Mouse (Mus musculus): Measurements from ENCODE around the gene Kif17. TPM values are rescaled to one million over a fixed set of nuclear protein-coding genes. Genes with fewer than 3 reads are reported as not detected.

Gene Kif17
- total RNA-seq, 2 experiments from 2014 or later, result 2.5 TPM; not detected in 1

GRCm38 (mm10) chr4:138335036-138335435, 84.8 kb downstream of the Kif17 start:
- ATAC-seq (replicated peaks; ENCODE audit: low FRiP score, poor library complexity, severe bottlenecking), result no peak

DNA sequence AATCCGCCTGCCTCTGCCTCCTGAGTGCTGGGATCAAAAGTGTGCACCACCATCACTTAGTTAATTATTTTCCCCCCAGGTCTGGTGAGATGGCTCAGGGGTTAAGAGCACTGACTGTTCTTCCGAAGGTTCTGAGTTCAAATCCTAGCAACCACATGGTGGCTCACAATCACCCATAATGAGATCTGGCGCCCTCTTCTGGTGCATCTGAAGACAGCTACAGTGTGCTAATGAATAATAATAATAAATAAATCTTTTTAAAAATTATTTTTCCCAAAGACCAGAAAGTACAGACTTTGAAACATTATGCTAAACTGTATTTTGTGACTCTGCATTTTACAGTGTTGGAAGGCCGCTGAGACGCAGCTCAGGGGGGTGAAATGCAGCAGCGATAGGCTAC, 85.4 kb downstream of the Kif17 start:
- no peak for ATAC-seq (replicated peaks; ENCODE audit: low FRiP score, poor library complexity, severe bottlenecking)

- ATAC-seq (replicated peaks; ENCODE audit: low FRiP score, poor library complexity, severe bottlenecking), result no peak
Observed at GRCm38 (mm10) chr4:138336876-138337275, 86.6 kb downstream of the Kif17 start.

DNA sequence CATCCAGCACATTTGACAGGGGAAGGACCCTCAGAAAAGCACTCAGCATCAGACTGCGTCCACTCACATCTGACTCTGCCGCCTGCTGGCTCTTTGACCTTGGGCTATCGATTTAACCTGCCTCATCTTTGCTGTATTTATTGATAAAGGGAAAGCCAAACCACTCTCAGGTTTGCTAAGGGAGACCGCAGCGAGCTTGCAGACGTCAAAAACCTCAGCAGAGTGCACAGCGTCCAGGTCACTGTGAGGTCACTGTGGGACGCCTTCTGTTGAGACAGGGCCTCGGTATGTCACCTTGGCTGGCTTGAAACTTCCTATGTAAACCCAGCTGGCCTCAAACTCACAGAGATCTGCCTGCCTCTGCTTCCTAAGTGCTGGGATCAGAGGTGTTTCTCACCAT, 87.1 kb downstream of the Kif17 start:
- ATAC-seq (replicated peaks; ENCODE audit: low FRiP score, poor library complexity, severe bottlenecking), result no peak

GRCm38 (mm10) chr4:138339963-138340362, 89.7 kb downstream of the Kif17 start:
- no peak for ATAC-seq (replicated peaks; ENCODE audit: low FRiP score, poor library complexity, severe bottlenecking)

GRCm38 (mm10) chr4:138341393-138341792, 91.2 kb downstream of the Kif17 start:
- no peak for ATAC-seq (replicated peaks; ENCODE audit: low FRiP score, poor library complexity, severe bottlenecking)

GRCm38 (mm10) chr4:138342048-138342447, 91.8 kb downstream of the Kif17 start:
- ATAC-seq (replicated peaks; ENCODE audit: low FRiP score, poor library complexity, severe bottlenecking), result no peak

- ATAC-seq (replicated peaks; ENCODE audit: low FRiP score, poor library complexity, severe bottlenecking), result no peak
Observed at GRCm38 (mm10) chr4:138342778-138343177, 92.5 kb downstream of the Kif17 start.

- no peak for ATAC-seq (replicated peaks; ENCODE audit: low FRiP score, poor library complexity, severe bottlenecking)
Observed at GRCm38 (mm10) chr4:138343341-138343837, 93.2 kb downstream of the Kif17 start.

- no peak for ATAC-seq (replicated peaks; ENCODE audit: low FRiP score, poor library complexity, severe bottlenecking)
Observed at GRCm38 (mm10) chr4:138344891-138345545, 94.8 kb downstream of the Kif17 start.

- no peak for ATAC-seq (replicated peaks; ENCODE audit: low FRiP score, poor library complexity, severe bottlenecking)
Observed at GRCm38 (mm10) chr4:138347280-138347679, 97.0 kb downstream of the Kif17 start.

GRCm38 (mm10) chr4:138348716-138349115, 98.5 kb downstream of the Kif17 start:
- ATAC-seq (replicated peaks; ENCODE audit: low FRiP score, poor library complexity, severe bottlenecking), result no peak

Other genes starting within 250 kb of the Kif17 start
- 196 and 200 TPM in 2 replicates for gene Hp1bp3, start 34.1 kb upstream of the Kif17 start, total RNA-seq (2015; ENCODE audit: low replicate concordance)
- 276 and 356 TPM in 2 replicates for gene Hp1bp3, start 34.1 kb upstream of the Kif17 start, total RNA-seq (2017; ENCODE audit: low replicate concordance)
- gene Sh2d5, start within 50 bp of the Kif17 start, total RNA-seq (2015; ENCODE audit: low replicate concordance), result 1.8 and 3.8 TPM in 2 replicates
- gene Sh2d5, start within 50 bp of the Kif17 start, total RNA-seq (2017; ENCODE audit: low replicate concordance), result 3.5 and 3.8 TPM in 2 replicates
- 65.6 and 81.3 TPM in 2 replicates for gene Ddost, start 54.3 kb downstream of the Kif17 start, total RNA-seq (2015; ENCODE audit: low replicate concordance)
- gene Ddost, start 54.3 kb downstream of the Kif17 start, total RNA-seq (2017; ENCODE audit: low replicate concordance), result 34.7 and 39.8 TPM in 2 replicates
- 20.2 and 26.8 TPM in 2 replicates for gene Pink1, start 75.9 kb downstream of the Kif17 start, total RNA-seq (2015; ENCODE audit: low replicate concordance)
- 20.8 and 36.6 TPM in 2 replicates for gene Pink1, start 75.9 kb downstream of the Kif17 start, total RNA-seq (2017; ENCODE audit: low replicate concordance)
- gene Cda, start 117.6 kb downstream of the Kif17 start, total RNA-seq (2015; ENCODE audit: low replicate concordance), result not detected in 2 replicates
- not detected in 2 replicates for gene Cda, start 117.6 kb downstream of the Kif17 start, total RNA-seq (2017; ENCODE audit: low replicate concordance)
- not detected in 2 replicates for gene Fam43b, start 146.1 kb downstream of the Kif17 start, total RNA-seq (2015; ENCODE audit: low replicate concordance)
- not detected in 2 replicates for gene Fam43b, start 146.1 kb downstream of the Kif17 start, total RNA-seq (2017; ENCODE audit: low replicate concordance)
- gene Mul1, start 184.2 kb downstream of the Kif17 start, total RNA-seq (2015; ENCODE audit: low replicate concordance), result 2.9 and 3.2 TPM in 2 replicates
- 3.7 and 5.0 TPM in 2 replicates for gene Mul1, start 184.2 kb downstream of the Kif17 start, total RNA-seq (2017; ENCODE audit: low replicate concordance)
- gene Camk2n1, start 203.9 kb downstream of the Kif17 start, total RNA-seq (2015; ENCODE audit: low replicate concordance), result 0.42 TPM in 1 of 2 replicates, not detected in the other
- gene Camk2n1, start 203.9 kb downstream of the Kif17 start, total RNA-seq (2017; ENCODE audit: low replicate concordance), result 0.30 TPM in 1 of 2 replicates, not detected in the other

Data from erythroid progenitor cell, adult 5-6 weeks (primary cell).